19 mouse cellular contexts compared by ENCODE assay signal in genomic region chr1:72853759-72854158, GRCm38 (mm10). TPM values are rescaled to one million over a fixed set of nuclear protein-coding genes. Genes with fewer than 3 reads are reported as not detected.
"Had no signal": no experiment of that assay in that cellular context is flagged by ENCODE, and none has a peak within 500 bp of the region (broad histone marks: within the 10 kb centered on the region; RNA-seq: fewer than 3 reads in every experiment).

No protein-coding gene starts in this region.

- H3K36me3 ChIP-seq: liver, embryonic 13.5 days had no signal

- H3K9me3 ChIP-seq: liver, embryonic 13.5 days; megakaryocyte, embryonic 14.5 days; midbrain, embryonic 12.5 days had no signal

- H3K4me2 ChIP-seq: liver, embryonic 13.5 days; lung, embryonic 14.5 days; midbrain, embryonic 12.5 days had no signal

- H3K4me3 ChIP-seq: left cerebral cortex, adult 2 months; liver, embryonic 13.5 days; megakaryocyte, embryonic 14.5 days; midbrain, embryonic 12.5 days had no signal

- H3K27me3 ChIP-seq: liver, embryonic 13.5 days; midbrain, embryonic 12.5 days had no signal

- H3K9ac ChIP-seq: liver, embryonic 13.5 days; lung, embryonic 14.5 days; midbrain, embryonic 12.5 days had no signal

- H3K4me1 ChIP-seq: liver, embryonic 13.5 days; megakaryocyte, embryonic 14.5 days had no signal

- H3K27ac ChIP-seq: kidney, postnatal 0 days; left cerebral cortex, adult 2 months; liver, embryonic 13.5 days; macrophage; midbrain, embryonic 12.5 days; stomach, postnatal 0 days had no signal

- DNase-seq: kidney, adult 2 months; layer of hippocampus, postnatal 36 days; liver, embryonic 13.5 days; lung, embryonic 14.5 days; right cerebral cortex, adult 18-20 months; right cerebral cortex, postnatal 14 days; right cerebral cortex, postnatal 4 days; thymus, adult 2 months; thymus, postnatal 14 days; thymus, postnatal 4 days had no signal

- ATAC-seq: intestine, postnatal 0 days; lung, postnatal 0 days; midbrain, embryonic 16.5 days had no signal

RNA-seq across cellular contexts. Expression of gene Igfbp2, which starts 29.5 kb away (rescaled TPM):
- polyA plus RNA-seq: macrophage had no signal
